Mouse (Mus musculus) urinary bladder, postnatal 4 days (tissue): Measurements from ENCODE around the gene Serpind1.

Experiments
- DNase-seq, 2 experiments: peaks; one replicate each; pipeline ENCODE4 v3.0.0; 2021 to 2022; ENCODE audit warnings: low spot score in 2 of 2

The Serpind1 gene

GRCm38 (mm10) chr16:17331116-17331515 lies at the start of gene Serpind1:
TSS of gene Serpind1 (plus strand) at chr16:17331371.
- DNase-seq = no peak

GRCm38 (mm10) chr16:17283151-17283550 lies 48.0 kb upstream of the Serpind1 start:
- no peak for DNase-seq

DNA sequence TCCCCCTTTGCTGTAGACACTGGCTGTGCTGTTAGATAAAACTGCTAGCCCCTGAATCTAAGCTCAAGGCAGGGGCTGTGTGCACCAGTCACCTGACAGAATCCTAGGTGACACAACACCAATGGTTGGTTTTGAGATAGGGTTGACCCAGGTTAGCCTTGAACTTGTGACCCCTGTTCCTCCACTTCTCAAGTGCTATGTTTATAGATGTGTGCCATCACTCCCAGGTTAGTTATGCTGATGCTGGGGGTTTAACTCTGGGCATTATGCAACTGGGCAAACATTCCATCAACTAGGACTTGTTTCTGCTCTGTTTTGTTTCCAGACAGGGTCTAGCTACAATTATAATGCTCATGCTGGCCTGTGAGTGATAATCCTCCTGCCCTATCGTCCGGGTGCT lies 44.1 kb upstream of the Serpind1 start:
- no peak for DNase-seq

- no peak for DNase-seq
Observed at GRCm38 (mm10) chr16:17291016-17291415, 40.2 kb upstream of the Serpind1 start.

DNA sequence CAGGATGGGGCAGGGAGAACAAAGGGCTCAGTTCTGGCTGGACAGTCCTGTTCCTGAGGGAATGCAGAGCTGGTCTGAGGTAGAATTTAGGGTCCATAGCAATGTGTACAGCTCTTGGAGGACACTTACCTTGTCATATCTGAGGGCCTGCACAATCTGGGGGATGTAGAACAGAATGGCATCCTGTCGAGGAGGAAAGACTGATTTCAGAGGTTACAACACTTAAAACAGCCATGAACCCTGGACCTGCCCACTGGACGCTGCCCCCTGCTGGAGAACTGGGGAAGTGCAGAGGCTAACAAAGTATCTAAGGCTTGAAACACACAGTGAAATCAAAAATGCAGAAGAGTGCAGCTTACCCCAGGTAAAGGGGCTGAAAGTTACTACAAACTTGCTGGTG lies 38.4 kb upstream of the Serpind1 start:
- DNase-seq = peak; percentile 53 to 79

DNA sequence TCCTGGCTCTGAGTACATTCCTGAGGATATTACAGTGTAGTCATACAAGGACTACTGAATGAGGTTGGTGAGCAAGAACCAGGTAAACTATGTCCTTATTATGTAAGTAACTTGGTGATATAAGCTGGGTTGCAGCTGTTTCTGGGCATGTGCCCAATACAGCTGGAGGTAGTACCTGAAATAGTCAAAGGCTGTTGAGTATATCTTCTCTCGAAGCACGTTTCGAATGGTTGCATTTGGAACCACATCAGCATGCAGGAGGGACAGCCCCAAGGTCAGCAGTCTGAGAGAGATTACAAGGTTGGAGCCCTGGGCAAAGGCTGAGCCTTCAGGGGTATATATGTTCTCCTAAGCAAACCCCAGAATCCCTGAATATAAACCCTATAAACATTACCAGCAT lies 30.4 kb upstream of the Serpind1 start:
- DNase-seq = no peak

DNA sequence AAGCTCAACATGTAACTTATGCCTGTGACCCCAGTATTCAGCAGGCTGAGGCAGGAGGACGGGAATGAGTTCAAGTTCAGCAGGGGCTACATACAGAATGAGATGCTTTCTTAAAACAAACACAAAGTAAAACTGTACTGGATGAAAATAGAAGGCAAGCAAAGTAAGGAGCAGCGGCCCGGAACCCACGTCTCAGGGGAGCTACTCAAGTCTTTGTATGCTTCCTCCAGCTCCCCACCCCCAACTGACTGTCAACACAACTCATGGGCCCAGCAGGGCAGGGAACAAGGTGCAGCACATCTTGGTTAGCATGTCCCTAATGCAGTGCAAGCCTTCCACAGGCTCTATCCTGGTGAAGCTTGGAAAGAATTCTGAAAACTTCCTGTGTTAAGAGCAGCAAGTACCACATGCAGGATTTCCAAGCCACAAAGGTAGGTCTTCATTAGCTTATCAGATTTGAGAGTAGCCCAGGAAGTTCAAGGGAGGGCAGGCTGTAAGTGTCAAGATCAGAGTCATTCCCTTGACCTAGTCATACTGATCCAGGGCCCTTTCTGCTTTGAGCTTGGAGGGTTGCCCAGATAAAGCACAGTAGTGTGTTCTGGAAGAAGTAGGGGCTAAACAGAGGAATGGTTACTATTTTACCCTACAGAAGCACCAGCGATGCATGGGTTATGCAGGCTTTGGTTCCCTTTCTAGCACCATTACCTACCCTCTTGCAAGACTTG lies 27.5 kb upstream of the Serpind1 start:
- DNase-seq = no peak

DNA sequence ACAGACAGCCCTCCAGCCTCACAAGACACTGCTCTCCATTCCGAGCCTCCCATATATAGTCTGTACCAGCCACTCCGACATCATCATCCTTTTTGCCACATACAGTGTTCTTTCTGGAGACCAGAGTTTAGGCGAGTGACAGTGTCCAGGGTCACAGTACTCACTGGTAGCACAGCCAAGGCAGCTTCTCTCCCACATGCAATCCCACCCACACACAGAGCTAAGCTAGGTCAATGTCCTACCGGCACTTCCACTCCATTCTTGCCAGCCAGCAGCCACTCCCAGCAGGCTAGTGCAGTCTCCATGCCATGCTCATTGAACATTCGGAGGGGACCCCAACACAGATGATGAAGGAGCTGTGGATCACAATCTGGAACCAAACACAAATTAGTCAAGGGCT lies 23.7 kb upstream of the Serpind1 start:
- no peak for DNase-seq

DNA sequence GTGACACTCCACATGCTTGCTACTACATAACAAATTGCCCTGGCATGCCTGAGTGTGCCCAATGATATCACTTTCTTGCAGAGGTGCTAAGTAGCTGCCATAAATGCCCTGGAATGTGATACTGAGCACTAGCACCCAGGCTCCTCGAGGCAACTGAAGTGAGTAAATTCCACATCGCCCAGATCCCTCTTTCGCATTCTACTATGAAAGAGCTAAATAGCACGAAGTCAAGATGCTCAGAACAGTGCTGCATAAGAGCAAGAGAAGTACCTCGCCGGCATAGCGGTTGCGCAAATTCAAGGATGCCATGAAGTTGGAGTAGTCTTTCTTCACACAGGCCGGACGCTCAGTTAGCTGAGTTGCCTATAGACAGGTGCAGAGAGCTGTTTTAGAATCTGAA lies 22.1 kb upstream of the Serpind1 start:
- DNase-seq = no peak

GRCm38 (mm10) chr16:17312531-17312930 lies 18.6 kb upstream of the Serpind1 start:
- DNase-seq = no peak

DNA sequence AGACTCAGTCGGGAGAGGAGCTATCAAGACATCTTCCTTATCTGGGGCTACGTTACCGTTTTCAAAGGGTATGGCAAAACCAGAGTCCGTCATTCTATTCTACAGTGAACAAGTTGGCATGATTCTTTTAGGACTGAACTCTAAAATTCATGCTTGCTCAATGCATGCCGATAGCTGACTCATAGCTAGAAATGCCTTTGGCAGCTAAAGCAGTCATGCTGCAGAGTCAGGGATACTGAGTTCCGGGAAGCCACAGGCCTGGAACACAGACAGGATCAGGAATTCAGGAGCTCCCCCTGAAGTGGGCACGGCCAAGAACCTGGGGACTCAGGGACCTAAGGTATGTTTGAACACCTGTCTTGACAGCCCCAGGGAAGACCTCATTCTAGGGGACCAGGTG lies 14.6 kb upstream of the Serpind1 start:
- DNase-seq = no peak

- no peak for DNase-seq
Observed at GRCm38 (mm10) chr16:17321481-17321880, 9.7 kb upstream of the Serpind1 start.

- no peak for DNase-seq
Observed at GRCm38 (mm10) chr16:17324745-17325144, 6.4 kb upstream of the Serpind1 start.

DNA sequence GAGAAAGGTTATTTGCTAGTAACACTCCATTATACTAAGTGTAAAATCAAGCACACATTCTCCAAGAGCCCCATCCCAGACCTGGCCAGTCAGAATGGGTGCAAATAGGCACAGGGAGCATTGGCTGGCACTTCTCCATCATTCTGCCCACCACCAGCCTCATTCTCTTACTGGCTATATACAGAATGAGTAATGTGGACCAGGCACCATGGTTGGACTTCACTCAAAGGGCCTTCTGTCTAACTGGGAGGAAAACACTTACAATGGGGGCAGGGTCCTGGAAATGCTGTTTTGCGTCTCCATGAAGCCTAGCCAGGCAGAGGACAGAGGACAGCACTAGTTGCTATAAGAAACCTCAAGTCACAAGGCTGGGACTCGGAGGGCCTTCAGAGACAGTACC lies 5.1 kb upstream of the Serpind1 start:
- no peak for DNase-seq

- DNase-seq = no peak
Observed at GRCm38 (mm10) chr16:17329848-17330570, 1.2 kb upstream of the Serpind1 start.

DNA sequence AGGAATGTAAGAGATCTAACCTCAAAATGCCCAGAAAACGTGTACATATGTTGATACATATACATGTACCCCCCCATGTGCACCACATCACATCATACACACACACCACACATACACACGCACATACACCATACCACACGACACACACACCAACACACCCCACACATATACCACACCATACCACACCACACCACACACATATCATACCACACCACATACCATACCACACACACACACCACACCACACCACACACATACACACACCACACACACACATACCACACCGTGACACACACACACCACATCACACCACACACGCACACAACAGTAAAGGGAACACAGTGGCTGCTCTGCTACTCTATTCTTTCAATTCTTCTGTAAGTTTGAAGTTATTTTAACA lies 684 bp downstream of the Serpind1 start:
- no peak for DNase-seq

- DNase-seq = no peak
Observed at GRCm38 (mm10) chr16:17334574-17334973, 3.4 kb downstream of the Serpind1 start.

DNA sequence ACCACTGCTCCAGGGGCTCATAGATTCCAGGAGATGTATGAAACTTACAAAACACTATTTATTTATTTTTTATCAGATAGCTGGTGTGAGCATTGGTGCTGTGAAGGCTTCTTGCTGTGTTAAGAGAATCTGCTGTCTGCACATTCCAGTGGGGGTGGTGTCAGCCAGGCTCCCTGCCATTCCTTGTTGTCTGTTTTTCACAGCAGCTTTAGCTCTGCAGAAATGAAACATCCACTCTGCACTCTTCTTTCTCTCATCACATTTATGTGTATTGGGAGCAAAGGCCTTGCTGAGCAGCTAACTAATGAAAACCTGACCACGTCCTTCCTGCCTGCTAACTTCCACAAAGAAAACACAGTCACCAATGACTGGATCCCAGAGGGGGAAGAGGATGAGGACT lies 4.9 kb downstream of the Serpind1 start:
- DNase-seq = no peak

- DNase-seq = no peak
Observed at GRCm38 (mm10) chr16:17339701-17340100, 8.5 kb downstream of the Serpind1 start.

- DNase-seq = no peak
Observed at GRCm38 (mm10) chr16:17340705-17341104, 9.5 kb downstream of the Serpind1 start.

GRCm38 (mm10) chr16:17341847-17342246 lies 10.7 kb downstream of the Serpind1 start:
- DNase-seq = no peak

- no peak for DNase-seq
Observed at GRCm38 (mm10) chr16:17345141-17345812, 14.1 kb downstream of the Serpind1 start.

DNA sequence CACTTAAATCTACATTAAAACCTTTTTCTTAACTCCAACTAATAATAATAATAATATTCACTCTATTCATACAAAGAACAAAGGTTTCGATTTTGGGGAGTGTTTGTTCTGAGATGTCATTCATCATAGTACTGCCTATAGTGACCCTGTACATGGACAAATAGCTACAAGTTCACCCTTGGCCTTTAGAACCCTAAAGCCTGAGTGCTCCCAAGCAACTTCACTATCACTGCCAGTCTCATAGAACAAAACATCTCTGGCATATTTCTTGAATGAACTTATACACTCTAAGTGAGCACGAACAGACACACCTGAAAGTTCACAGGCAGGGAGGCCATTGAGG lies 14.6 kb downstream of the Serpind1 start:
- DNase-seq = no peak
